In genomic region chr11:86088815-86089214, GRCm38 (mm10) we compare ENCODE assay signal across 30 mouse cellular contexts.
DNase-seq lines count a peak whose midpoint lies in the region; ATAC-seq and TF ChIP-seq lines count a peak whose summit lies in the region.
"Had no signal": no experiment of that assay in that cellular context is flagged by ENCODE, and none has a peak within 500 bp of the region (broad histone marks: within the 10 kb centered on the region; RNA-seq: fewer than 3 reads in every experiment).

No protein-coding gene starts in this region.

- H3K4me3 ChIP-seq in limb, embryonic 14.5 days (replicated peaks; ENCODE audit: low read length): no peak overlapping the region
- no peak overlapping the region for H3K4me3 ChIP-seq in limb, embryonic 10.5 days
- no peak overlapping the region for H3K4me3 ChIP-seq in lung, embryonic 16.5 days (ENCODE audit: low read length)
- no peak overlapping the region for H3K4me3 ChIP-seq in kidney, embryonic 15.5 days (replicated peaks)
- H3K4me3 ChIP-seq: embryonic facial prominence, embryonic 12.5 days; erythroblast, embryonic 14.5 days; forebrain, embryonic 12.5 days; forebrain, embryonic 15.5 days; heart, adult 2 months; heart, embryonic 10.5 days; heart, embryonic 13.5 days had no signal

- no peak for TF ChIP-seq POLR2A in limb, embryonic 14.5 days (IDR thresholded peaks at IDR 0.05; ENCODE audit: borderline replicate concordance, extremely low read depth, insufficient read depth, insufficient read length)

- no peak overlapping the region for H3K27ac ChIP-seq in limb, embryonic 14.5 days (replicated peaks; ENCODE audit: low read depth, low read length)
- H3K27ac ChIP-seq in limb, embryonic 10.5 days: no peak overlapping the region
- peak overlapping the region; percentile 49; the same call in 1 of the 2 replicates for H3K27ac ChIP-seq in lung, embryonic 16.5 days (ENCODE audit: low read length)
- H3K27ac ChIP-seq in kidney, embryonic 15.5 days: no peak overlapping the region
- H3K27ac ChIP-seq: embryonic facial prominence, embryonic 12.5 days; forebrain, embryonic 12.5 days; forebrain, embryonic 15.5 days; heart, adult 2 months; heart, embryonic 10.5 days; heart, embryonic 13.5 days; hindbrain, embryonic 14.5 days; hindbrain, postnatal 0 days had no signal

- no peaks in the 10 kb centered on the region for H3K9me3 ChIP-seq in limb, embryonic 14.5 days (ENCODE audit: control insufficient read depth, low read length)
- H3K9me3 ChIP-seq in limb, embryonic 10.5 days (replicated peaks): no peaks in the 10 kb centered on the region
- no peaks in the 10 kb centered on the region for H3K9me3 ChIP-seq in lung, embryonic 16.5 days (ENCODE audit: control insufficient read depth, low read length)
- no peaks in the 10 kb centered on the region for H3K9me3 ChIP-seq in kidney, embryonic 15.5 days (replicated peaks)
- H3K9me3 ChIP-seq: embryonic facial prominence, embryonic 12.5 days; forebrain, embryonic 12.5 days; forebrain, embryonic 15.5 days; G1E; heart, embryonic 10.5 days; heart, embryonic 13.5 days had no signal

- no peaks in the 10 kb centered on the region for H3K36me3 ChIP-seq in limb, embryonic 14.5 days (ENCODE audit: control insufficient read depth, insufficient read depth, low read length)
- H3K36me3 ChIP-seq in limb, embryonic 10.5 days: no peaks in the 10 kb centered on the region
- no peaks in the 10 kb centered on the region for H3K36me3 ChIP-seq in lung, embryonic 16.5 days (ENCODE audit: control insufficient read depth, insufficient read depth, low read length)
- H3K36me3 ChIP-seq in kidney, embryonic 15.5 days: no peaks in the 10 kb centered on the region
- H3K36me3 ChIP-seq: embryonic facial prominence, embryonic 12.5 days; forebrain, embryonic 12.5 days; forebrain, embryonic 15.5 days; heart, embryonic 10.5 days had no signal

- H3K4me2 ChIP-seq in limb, embryonic 14.5 days (replicated peaks; ENCODE audit: low read depth, low read length, severe bottlenecking): no peak overlapping the region
- H3K4me2 ChIP-seq in lung, embryonic 16.5 days (ENCODE audit: low read depth, low read length): no peak overlapping the region
- H3K4me2 ChIP-seq in kidney, embryonic 15.5 days: no peak overlapping the region
- H3K4me2 ChIP-seq: embryonic facial prominence, embryonic 12.5 days; forebrain, embryonic 12.5 days; forebrain, embryonic 15.5 days; heart, embryonic 13.5 days; hindbrain, embryonic 14.5 days had no signal

- H3K4me1 ChIP-seq in limb, embryonic 14.5 days (ENCODE audit: control insufficient read depth, insufficient read depth, low read length): no peaks in the 10 kb centered on the region
- no peaks in the 10 kb centered on the region for H3K4me1 ChIP-seq in limb, embryonic 10.5 days
- H3K4me1 ChIP-seq in lung, embryonic 16.5 days (replicated peaks; ENCODE audit: control insufficient read depth, insufficient read depth, low read length): peaks cover 6% of the 10 kb centered on the region
- no peaks in the 10 kb centered on the region for H3K4me1 ChIP-seq in kidney, embryonic 15.5 days
- H3K4me1 ChIP-seq: embryonic facial prominence, embryonic 12.5 days; forebrain, embryonic 12.5 days; forebrain, embryonic 15.5 days; heart, embryonic 10.5 days had no signal

- no peak overlapping the region for H3K9ac ChIP-seq in limb, embryonic 14.5 days (ENCODE audit: low read depth, low read length, severe bottlenecking)
- H3K9ac ChIP-seq in lung, embryonic 16.5 days (ENCODE audit: low read length): no peak overlapping the region
- no peak overlapping the region for H3K9ac ChIP-seq in kidney, embryonic 15.5 days
- H3K9ac ChIP-seq: embryonic facial prominence, embryonic 12.5 days; forebrain, embryonic 12.5 days; forebrain, embryonic 15.5 days; heart, embryonic 13.5 days; hindbrain, embryonic 14.5 days had no signal

- no peaks in the 10 kb centered on the region for H3K27me3 ChIP-seq in limb, embryonic 14.5 days (ENCODE audit: control insufficient read depth, insufficient read depth, low read length)
- no peaks in the 10 kb centered on the region for H3K27me3 ChIP-seq in limb, embryonic 10.5 days (ENCODE audit: low read depth, poor library complexity, severe bottlenecking)
- H3K27me3 ChIP-seq in lung, embryonic 16.5 days (ENCODE audit: control insufficient read depth, insufficient read depth, low read depth, low read length): no peaks in the 10 kb centered on the region
- H3K27me3 ChIP-seq in kidney, embryonic 15.5 days: no peaks in the 10 kb centered on the region
- H3K27me3 ChIP-seq: CH12.LX; embryonic facial prominence, embryonic 12.5 days; forebrain, embryonic 12.5 days; forebrain, embryonic 15.5 days; heart, embryonic 13.5 days had no signal

- ATAC-seq in limb, embryonic 14.5 days (ENCODE audit: low FRiP score, low read depth): no peak
- ATAC-seq in lung, embryonic 16.5 days (ENCODE audit: low read depth): peak; percentile 88
- ATAC-seq in kidney, embryonic 15.5 days (replicated peaks; ENCODE audit: low FRiP score): no peak
- ATAC-seq: activated CD4-positive, CD25-positive, alpha-beta regulatory T cell, adult 4 months; forebrain, embryonic 15.5 days; hindbrain, postnatal 0 days had no signal

- DNase-seq in limb, embryonic 14.5 days (ENCODE audit: low spot score): peak; percentile 6
- DNase-seq in limb, embryonic 10.5 days (ENCODE audit: low spot score): no peak
- DNase-seq in lung, postnatal 4 days: no peak
- peak; percentile 45 for DNase-seq in Muller cell, postnatal 12 days (ENCODE audit: inconsistent ontology term)
- DNase-seq in kidney, postnatal 36 days: no peak
- DNase-seq: adrenal gland, adult 8-10 months; adrenal gland, postnatal 25 days; B cell, adult 2 months; cerebellum, adult 11-12 months; cerebellum, adult 8-10 months; cerebellum, postnatal 10 days; cerebellum, postnatal 36 days; gastrocnemius, postnatal 10 days; gastrocnemius, postnatal 36 days; heart, adult 2 months; heart, postnatal 14 days; heart, postnatal 4 days had no signal

Comparison
In these comparisons a context has a peak if more than half of its experiments do, and no peak if none do; other contexts are left out.
1. DNase-seq: peak in limb, embryonic 14.5 days (single experiment) and Muller cell, postnatal 12 days (single experiment); none in limb, embryonic 10.5 days (single experiment), lung, postnatal 4 days (0 of 2) and kidney, postnatal 36 days (0 of 2).